Mouse (Mus musculus): ENCODE measurements around the gene Nos1ap. TPM values are rescaled to one million over a fixed set of nuclear protein-coding genes. Genes with fewer than 3 reads are reported as not detected.
A peak's percentile ranks its signal among the peaks of the same experiment; 100 is the strongest.

Gene Nos1ap
- polyA plus RNA-seq, 1 experiment from 2014 or later = 6.8 TPM

- Histone ChIP-seq H3K9me3 (ENCODE audit: control insufficient read depth, low read length) (no peaks in the 10 kb centered on the region), H3K4me2 (replicated peaks; ENCODE audit: low read depth) (no peak overlapping the region), H3K4me1 (replicated peaks; ENCODE audit: control insufficient read depth, insufficient read depth) (peaks cover 7% of the 10 kb centered on the region; the same call in 1 of the 2 replicates), H3K36me3 (ENCODE audit: control insufficient read depth, insufficient read depth, low read length) (no peaks in the 10 kb centered on the region), H3K27ac (replicated peaks) (peak overlapping the region; percentile 35; the same call in 1 of the 2 replicates), H3K9ac (ENCODE audit: low read length) (no peak overlapping the region), H3K27me3 (ENCODE audit: control insufficient read depth, insufficient read depth, low read length) (no peaks in the 10 kb centered on the region), H3K4me3 (ENCODE audit: low read depth, low read length) (no peak overlapping the region)
- no peak for TF ChIP-seq CTCF (IDR thresholded peaks at IDR 0.05; ENCODE audit: low read depth)
- no peak for TF ChIP-seq EP300 (optimal IDR thresholded peaks at IDR 0.05)
- WGBS = 63% methylated on average over 7 of the region's 8 CpGs
- DNase-seq (ENCODE audit: low spot score) (no peak), ATAC-seq (ENCODE audit: low FRiP score, low TSS enrichment) (peak; percentile 47; the same call in 1 of the 2 replicates)
Observed at GRCm38 (mm10) chr1:170482236-170482905, 107.3 kb downstream of the Nos1ap start.

DNA sequence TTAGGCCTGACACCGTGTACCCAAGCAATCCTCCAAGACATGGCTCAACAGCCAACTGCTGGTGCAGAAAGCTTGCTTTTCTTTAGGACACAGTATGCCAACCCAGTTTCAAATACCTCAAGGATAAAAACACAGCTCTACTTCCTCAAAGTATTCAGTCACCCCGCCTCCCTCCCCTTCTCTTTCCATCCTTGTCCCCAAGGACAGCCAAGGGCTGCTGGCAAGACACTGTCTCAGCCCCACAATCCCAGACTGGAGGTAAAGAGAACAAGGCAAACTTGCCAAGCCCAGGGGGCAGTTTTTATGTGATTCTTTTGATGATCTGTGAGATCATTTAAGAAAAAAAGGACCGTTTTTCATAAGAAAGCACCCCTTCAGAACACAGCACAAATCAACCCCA is 108.6 kb downstream of the Nos1ap start:
- ATAC-seq (ENCODE audit: low FRiP score, low TSS enrichment) = no peak
- H3K4me2 ChIP-seq (replicated peaks; ENCODE audit: low read depth) = no peak overlapping the region
- H3K36me3 ChIP-seq (ENCODE audit: control insufficient read depth, insufficient read depth, low read length) = no peaks in the 10 kb centered on the region
- DNase-seq (ENCODE audit: low spot score) = no peak
- H3K4me1 ChIP-seq (replicated peaks; ENCODE audit: control insufficient read depth, insufficient read depth) = peaks cover 7% of the 10 kb centered on the region; the same call in 1 of the 2 replicates
- H3K9me3 ChIP-seq (ENCODE audit: control insufficient read depth, low read length) = no peaks in the 10 kb centered on the region
- 62% methylated on average over 3 of the region's 3 CpGs for WGBS
- no peak overlapping the region for H3K27ac ChIP-seq (replicated peaks)
- no peaks in the 10 kb centered on the region for H3K27me3 ChIP-seq (ENCODE audit: control insufficient read depth, insufficient read depth, low read length)
- no peak overlapping the region for H3K4me3 ChIP-seq (ENCODE audit: low read depth, low read length)
- no peak for TF ChIP-seq CTCF (IDR thresholded peaks at IDR 0.05; ENCODE audit: low read depth)
- TF ChIP-seq EP300 (optimal IDR thresholded peaks at IDR 0.05) = no peak
- H3K9ac ChIP-seq (ENCODE audit: low read length) = no peak overlapping the region

DNA sequence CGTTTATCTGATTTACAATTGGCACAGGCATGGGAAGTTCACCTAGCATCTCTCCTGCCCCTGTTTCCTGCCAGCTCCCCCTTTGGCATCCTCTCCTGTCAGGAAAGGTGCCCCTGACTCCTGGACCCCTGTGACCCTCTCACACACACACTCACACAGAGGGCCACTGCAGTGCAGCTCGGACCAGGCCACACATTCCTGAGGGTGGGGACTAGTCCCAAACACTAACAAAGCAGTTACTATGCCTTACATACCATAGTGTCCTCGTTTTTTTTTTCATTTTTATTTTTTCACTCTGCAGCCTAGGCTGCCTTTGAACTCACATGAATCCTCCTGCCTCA is 110.2 kb downstream of the Nos1ap start:
- 14% methylated on average over 3 of the region's 3 CpGs for WGBS
- Histone ChIP-seq H3K27me3 (ENCODE audit: control insufficient read depth, insufficient read depth, low read length) (no peaks in the 10 kb centered on the region), H3K9me3 (ENCODE audit: control insufficient read depth, low read length) (no peaks in the 10 kb centered on the region), H3K4me1 (replicated peaks; ENCODE audit: control insufficient read depth, insufficient read depth) (peaks cover 7% of the 10 kb centered on the region; the same call in 1 of the 2 replicates), H3K4me2 (replicated peaks; ENCODE audit: low read depth) (no peak overlapping the region), H3K9ac (ENCODE audit: low read length) (no peak overlapping the region), H3K36me3 (ENCODE audit: control insufficient read depth, insufficient read depth, low read length) (no peaks in the 10 kb centered on the region), H3K4me3 (ENCODE audit: low read depth, low read length) (no peak overlapping the region), H3K27ac (replicated peaks) (0 out of 2 replicates have a peak overlapping the region, but pooled peaks have one; percentile 1)
- DNase-seq (ENCODE audit: low spot score) (no peak), ATAC-seq (ENCODE audit: low FRiP score, low TSS enrichment) (peak; percentile 38; the same call in 1 of the 2 replicates)
- TF ChIP-seq CTCF (IDR thresholded peaks at IDR 0.05; ENCODE audit: low read depth) = no peak
- no peak for TF ChIP-seq EP300 (optimal IDR thresholded peaks at IDR 0.05)

DNA sequence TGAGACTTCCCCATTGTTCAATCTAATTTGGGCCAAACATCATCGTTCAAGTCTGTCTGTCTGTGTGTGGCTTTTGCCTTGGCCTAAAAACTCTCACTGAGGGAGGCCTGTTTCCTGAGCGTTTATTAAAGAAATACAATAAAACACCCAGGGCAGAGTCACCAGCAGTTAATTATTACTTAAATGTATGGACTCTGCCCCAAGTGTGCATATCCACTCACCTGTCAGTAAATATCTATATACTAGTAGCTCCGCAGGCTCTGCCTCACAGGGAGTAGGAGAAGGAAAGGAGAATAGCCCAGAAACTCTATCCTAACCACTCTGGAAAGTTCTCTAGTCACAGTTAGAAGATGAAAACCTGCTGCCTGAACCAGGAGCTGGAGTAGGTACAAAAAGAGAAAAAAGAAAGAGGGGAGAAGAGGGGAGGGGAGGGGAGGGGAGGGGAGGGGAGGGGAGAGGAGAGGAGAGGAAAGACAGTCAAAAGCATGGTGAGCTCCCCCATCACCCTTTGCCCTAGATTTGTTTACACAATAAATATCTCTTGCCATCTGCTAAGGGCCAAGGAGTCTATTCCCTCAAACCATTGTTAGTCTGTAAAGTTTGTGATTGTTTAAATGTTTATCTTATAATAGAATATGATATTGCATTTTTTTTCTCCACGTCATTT is 110.7 kb downstream of the Nos1ap start:
- H3K9me3 ChIP-seq (ENCODE audit: control insufficient read depth, low read length) = no peaks in the 10 kb centered on the region
- WGBS = 48% methylated on average over 4 of the region's 4 CpGs
- peaks cover 7% of the 10 kb centered on the region; the same call in 1 of the 2 replicates for H3K4me1 ChIP-seq (replicated peaks; ENCODE audit: control insufficient read depth, insufficient read depth)
- no peaks in the 10 kb centered on the region for H3K36me3 ChIP-seq (ENCODE audit: control insufficient read depth, insufficient read depth, low read length)
- H3K27me3 ChIP-seq (ENCODE audit: control insufficient read depth, insufficient read depth, low read length) = no peaks in the 10 kb centered on the region
- no peak overlapping the region for H3K9ac ChIP-seq (ENCODE audit: low read length)
- no peak overlapping the region for H3K4me3 ChIP-seq (ENCODE audit: low read depth, low read length)
- ATAC-seq (ENCODE audit: low FRiP score, low TSS enrichment) (peak; percentile 83), DNase-seq (ENCODE audit: low spot score) (no peak)
- H3K27ac ChIP-seq (replicated peaks) = peak overlapping the region; percentile 78
- no peak overlapping the region for H3K4me2 ChIP-seq (replicated peaks; ENCODE audit: low read depth)
- no peak for TF ChIP-seq EP300 (optimal IDR thresholded peaks at IDR 0.05)
- TF ChIP-seq CTCF (IDR thresholded peaks at IDR 0.05; ENCODE audit: low read depth) = no peak

- H3K9me3 ChIP-seq (ENCODE audit: control insufficient read depth, low read length) = no peaks in the 10 kb centered on the region
- no peak overlapping the region for H3K4me2 ChIP-seq (replicated peaks; ENCODE audit: low read depth)
- H3K36me3 ChIP-seq (ENCODE audit: control insufficient read depth, insufficient read depth, low read length) = no peaks in the 10 kb centered on the region
- 52% methylated on average over 10 of the region's 10 CpGs for WGBS
- H3K4me3 ChIP-seq (ENCODE audit: low read depth, low read length) = no peak overlapping the region
- TF ChIP-seq EP300 (optimal IDR thresholded peaks at IDR 0.05) (no peak), CTCF (IDR thresholded peaks at IDR 0.05; ENCODE audit: low read depth) (no peak)
- no peak overlapping the region for H3K9ac ChIP-seq (ENCODE audit: low read length)
- H3K27me3 ChIP-seq (ENCODE audit: control insufficient read depth, insufficient read depth, low read length) = no peaks in the 10 kb centered on the region
- peak; percentile 22 for DNase-seq (ENCODE audit: low spot score)
- peaks cover 7% of the 10 kb centered on the region; the same call in 1 of the 2 replicates for H3K4me1 ChIP-seq (replicated peaks; ENCODE audit: control insufficient read depth, insufficient read depth)
- ATAC-seq (ENCODE audit: low FRiP score, low TSS enrichment) = no peak
- H3K27ac ChIP-seq (replicated peaks) = peak overlapping the region; percentile 78
Observed at GRCm38 (mm10) chr1:170477636-170478600, 111.7 kb downstream of the Nos1ap start.
